Mouse (Mus musculus): ENCODE results near the gene Aqp11.
A peak's percentile ranks its signal among the peaks of the same experiment; 100 is the strongest.

The Aqp11 gene

DNA sequence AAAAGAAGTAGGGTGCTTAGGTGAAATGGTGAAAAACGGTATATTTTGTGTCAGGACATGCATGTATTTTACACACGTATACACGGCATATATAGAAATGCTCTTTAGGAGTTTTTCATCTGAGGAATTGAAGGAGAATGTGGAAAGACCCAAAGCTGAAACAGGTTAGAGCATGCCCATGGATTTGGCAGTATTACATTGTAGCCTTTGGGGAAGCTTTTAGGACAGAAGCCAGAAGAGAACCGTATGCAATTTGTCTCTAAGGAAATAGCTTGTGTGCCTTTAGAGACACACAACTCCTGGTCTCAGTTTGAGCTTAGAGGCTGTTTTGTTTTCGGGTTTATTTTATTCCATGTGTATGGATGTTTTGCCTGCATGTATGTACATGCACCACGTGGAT, 37.0 kb downstream of the Aqp11 start:
- DNase-seq: no peak

DNA sequence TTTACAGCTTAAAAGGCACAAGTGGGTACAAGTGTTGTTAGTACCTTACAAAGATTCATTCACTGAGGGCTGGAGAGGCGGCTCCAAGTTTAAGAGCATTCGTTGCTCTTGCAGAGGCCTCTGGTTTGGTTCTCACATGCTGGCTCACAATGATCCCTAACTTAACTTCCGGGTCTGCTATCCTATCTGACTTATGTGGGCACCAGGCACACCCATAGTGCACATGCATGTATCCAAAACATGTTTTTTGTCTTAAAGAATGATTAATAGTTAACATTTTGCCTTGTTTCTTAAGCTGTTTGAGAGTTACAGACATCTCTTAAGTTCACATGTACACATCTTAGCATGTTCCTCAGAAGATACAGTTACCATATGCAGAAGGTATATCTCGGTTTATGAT, 37.9 kb downstream of the Aqp11 start:
- DNase-seq: no peak

DNA sequence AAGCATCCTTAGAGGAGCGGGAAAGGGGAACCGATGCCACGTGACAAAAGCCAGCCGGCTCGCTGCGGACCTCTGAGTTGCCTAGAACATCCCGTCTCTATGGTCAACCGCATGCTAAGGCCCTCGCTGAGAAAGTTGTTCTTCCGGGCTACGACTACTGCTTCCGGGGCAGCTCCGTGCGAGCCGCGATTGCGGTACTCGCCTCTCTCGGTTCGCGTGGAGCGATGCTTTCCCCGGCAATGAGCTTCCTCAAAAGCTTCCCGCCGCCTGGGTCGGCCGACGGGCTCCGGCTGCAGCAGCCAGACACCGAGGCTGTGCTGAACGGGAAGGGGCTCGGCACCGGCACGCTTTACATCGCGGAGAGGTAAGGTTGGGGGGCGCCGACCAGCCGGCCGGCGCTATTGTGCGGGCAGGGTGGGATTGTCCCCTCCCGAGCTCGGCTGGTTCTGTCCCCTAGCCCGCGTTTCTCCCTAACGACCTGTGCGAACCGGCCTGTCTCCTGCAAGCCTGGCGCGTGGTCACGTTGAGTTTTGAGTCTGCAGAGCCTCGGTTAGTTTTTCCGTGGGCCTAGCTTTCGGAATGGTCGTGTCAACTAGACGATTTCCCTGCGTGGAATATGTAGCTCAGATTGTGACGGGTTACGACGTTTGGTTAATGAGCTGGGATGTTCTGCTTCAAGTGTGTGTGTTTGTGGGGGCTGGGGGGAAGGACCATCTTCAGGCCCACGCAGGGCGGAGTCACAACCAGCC, 41.4 kb downstream of the Aqp11 start, which contains the start of gene Clns1a:
Clns1a (plus strand) TSS at position 129 of the 749 bp plus-strand sequence.
- DNase-seq: peak; percentile 84

DNA sequence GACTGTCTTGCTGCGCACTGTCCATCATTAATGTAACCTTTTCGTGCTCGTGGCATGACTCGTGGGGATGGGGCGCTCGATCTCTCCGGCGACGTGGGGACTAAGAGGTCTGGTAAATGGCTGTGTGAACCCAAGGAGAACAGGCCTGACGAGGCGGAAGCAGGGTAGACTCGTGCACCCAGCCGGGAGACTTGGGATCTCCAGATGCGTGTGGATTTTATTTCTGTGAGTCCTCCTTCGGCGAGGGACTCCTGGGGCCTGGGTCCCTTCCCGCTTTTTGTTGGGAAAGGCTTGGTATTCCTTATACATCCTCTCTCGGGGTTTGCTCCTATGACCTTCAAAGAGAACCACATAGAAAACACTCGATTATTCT, 42.0 kb downstream of the Aqp11 start:
- peak; percentile 16 for DNase-seq

DNA sequence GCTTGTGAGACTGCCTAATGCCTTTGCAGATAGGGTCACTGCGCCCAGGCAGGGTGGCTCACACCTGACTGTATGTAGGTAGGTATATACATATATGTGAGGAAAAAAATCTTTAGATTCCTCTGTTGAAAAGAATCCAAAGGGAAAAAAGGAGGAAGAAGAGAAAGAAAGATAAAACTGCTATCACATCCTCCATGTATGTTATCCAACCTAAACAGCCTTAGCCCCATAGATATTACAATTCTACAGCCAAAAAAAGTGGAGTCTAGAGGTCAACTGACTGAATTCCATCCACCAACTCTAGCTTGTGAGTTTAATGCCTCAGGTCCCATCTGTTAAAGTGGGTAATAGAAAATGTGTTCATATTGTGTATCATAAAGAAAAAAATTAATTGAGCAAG, 42.6 kb downstream of the Aqp11 start:
- DNase-seq: no peak

DNA sequence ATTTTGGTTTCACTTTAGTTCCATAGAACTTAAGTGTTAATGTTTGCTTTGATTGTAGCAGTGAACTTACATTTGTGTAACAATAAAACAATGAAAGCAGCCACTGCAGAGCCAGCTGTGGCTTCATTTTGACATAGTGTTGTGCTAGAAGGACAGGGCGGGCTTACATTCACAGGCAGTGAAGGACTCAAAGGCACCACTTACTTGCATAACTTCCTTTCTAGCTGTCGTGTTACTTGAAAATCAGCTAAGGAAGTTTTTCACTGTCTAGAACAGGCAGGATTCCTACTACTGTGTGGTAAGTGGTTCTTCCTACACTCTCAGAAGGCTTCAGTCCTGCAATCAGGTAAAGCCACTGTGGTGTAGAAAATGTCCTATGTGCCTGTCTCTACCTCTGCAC, 50.3 kb downstream of the Aqp11 start:
- DNase-seq: no peak

DNA sequence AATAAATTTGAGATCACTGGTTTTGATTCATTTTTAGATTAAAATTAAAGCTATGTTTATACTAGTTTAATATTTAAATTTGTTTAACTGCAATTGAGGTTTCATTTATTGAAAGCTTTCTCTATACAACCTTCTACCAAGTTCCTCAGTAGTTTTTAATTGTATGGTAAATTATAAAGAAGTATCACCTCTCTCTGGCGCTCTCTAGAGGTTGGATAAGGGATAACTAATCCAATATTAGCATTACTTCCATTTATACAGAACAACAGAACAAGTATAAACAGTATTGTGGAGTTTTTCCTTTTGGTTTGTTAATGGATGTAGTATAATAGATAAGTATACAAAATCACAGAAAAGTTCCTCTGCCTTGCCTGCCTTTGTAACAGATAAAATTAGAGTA, 58.9 kb downstream of the Aqp11 start:
- no peak for DNase-seq
